Mouse (Mus musculus) hindbrain, embryonic 16.5 days (tissue): ENCODE measurements around the gene St8sia1. TPM values are rescaled to one million over a fixed set of nuclear protein-coding genes. Genes with fewer than 3 reads are reported as not detected.
A peak's percentile ranks its signal among the peaks of the same experiment; 100 is the strongest.

Experiments used
- ATAC-seq: fragments of 200-750 bp; cut with Nextera tagmentation; 2 replicates; pipeline ENCODE4 v1.8.0; 2017; ENCODE audit warnings: moderate TSS enrichment, moderate library complexity
- H3K27ac ChIP-seq: fragments of 300-500 bp; sonication (generic); 2 replicates; pipeline ENCODE4 v1.5.1; 2014; ENCODE audit warnings: low read depth, mild to moderate bottlenecking, control low read depth, low read length, moderate library complexity
- H3K27me3 ChIP-seq: fragments of 300-500 bp; sonication (generic); replicated peaks from 2 replicates; pipeline ENCODE4 v1.6.1; 2014; ENCODE audit warnings: low read length; ENCODE audit not compliant: control insufficient read depth, insufficient read depth
- H3K36me3 ChIP-seq: fragments of 300-500 bp; sonication (generic); 2 replicates; pipeline ENCODE4 v1.6.1; 2014; ENCODE audit warnings: mild to moderate bottlenecking, low read length, moderate library complexity, mixed read lengths; ENCODE audit not compliant: control insufficient read depth, insufficient read depth
- H3K4me1 ChIP-seq: fragments of 300-500 bp; sonication (generic); 2 replicates; pipeline ENCODE4 v1.6.1; 2014; ENCODE audit warnings: low read depth, low read length; ENCODE audit not compliant: control insufficient read depth, insufficient read depth
- H3K4me2 ChIP-seq: fragments of 300-500 bp; sonication (generic); 2 replicates; pipeline ENCODE4 v1.6.1; 2014; ENCODE audit warnings: mild to moderate bottlenecking, low read length, control low read depth, moderate library complexity
- H3K4me3 ChIP-seq: fragments of 300-500 bp; sonication (generic); 2 replicates; pipeline ENCODE4 v1.5.1; 2014; ENCODE audit warnings: mild to moderate bottlenecking, low read length, control low read depth, moderate library complexity
- H3K9ac ChIP-seq: fragments of 300-500 bp; sonication (generic); 2 replicates; pipeline ENCODE4 v1.6.1; 2014; ENCODE audit warnings: low read depth, mild to moderate bottlenecking, control low read depth, low read length, moderate library complexity
- H3K9me3 ChIP-seq: fragments of 300-500 bp; sonication (generic); 2 replicates; pipeline ENCODE4 v1.6.1; 2014; ENCODE audit warnings: mild to moderate bottlenecking, low read length, moderate library complexity; ENCODE audit not compliant: control insufficient read depth
- whole genome bisulfite sequencing: fragments of 180-500 bp; shearing (Covaris S2); extraction: QIAGEN DNeasy Blood & Tissue Kit; methylation state at CpG from one replicate; pipeline ENCODE4 v1.1.7; 2014; 5-methylcytosine and 5-hydroxymethylcytosine counted together
- polyA plus RNA-seq: library from polyadenylated mRNA; unstranded; fragments of >200 nt; fragmentation: Nextera tagmentation; extraction: Ambion mirVana; gene quantifications from 2 replicates; pipeline ENCODE4 v1.2.1, GENCODE M21; 2015

St8sia1 gene
- polyA plus RNA-seq, 1 experiment from 2014 or later: 6.0 TPM

DNA sequence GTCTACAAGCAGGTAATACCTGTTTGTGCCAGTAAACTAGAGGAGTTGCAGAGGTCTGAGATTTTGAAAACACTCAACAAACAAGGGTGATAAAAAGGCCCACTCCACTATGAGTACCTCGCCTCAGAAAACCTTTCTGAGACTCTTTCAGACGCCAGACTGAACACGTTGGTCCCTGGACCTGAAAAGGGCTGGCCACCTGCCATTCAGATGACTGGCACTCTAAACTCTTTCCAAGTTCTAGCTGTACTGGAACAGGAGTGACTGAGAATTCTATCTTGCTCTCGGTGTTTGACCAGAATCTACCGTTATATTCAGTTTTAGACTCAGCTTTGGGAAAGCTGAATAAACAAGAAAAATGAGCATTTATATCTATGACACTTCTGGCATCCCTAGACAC is 43.4 kb downstream of the St8sia1 start:
- Histone ChIP-seq H3K36me3 (no peaks in the 10 kb centered on the region), H3K27ac (no peak overlapping the region), H3K4me1 (no peaks in the 10 kb centered on the region), H3K4me2 (no peak overlapping the region), H3K27me3 (no peaks in the 10 kb centered on the region), H3K4me3 (no peak overlapping the region), H3K9ac (no peak overlapping the region), H3K9me3 (no peaks in the 10 kb centered on the region)
- 58% methylated on average over 5 of the region's 5 CpGs for WGBS
- ATAC-seq: no peak

DNA sequence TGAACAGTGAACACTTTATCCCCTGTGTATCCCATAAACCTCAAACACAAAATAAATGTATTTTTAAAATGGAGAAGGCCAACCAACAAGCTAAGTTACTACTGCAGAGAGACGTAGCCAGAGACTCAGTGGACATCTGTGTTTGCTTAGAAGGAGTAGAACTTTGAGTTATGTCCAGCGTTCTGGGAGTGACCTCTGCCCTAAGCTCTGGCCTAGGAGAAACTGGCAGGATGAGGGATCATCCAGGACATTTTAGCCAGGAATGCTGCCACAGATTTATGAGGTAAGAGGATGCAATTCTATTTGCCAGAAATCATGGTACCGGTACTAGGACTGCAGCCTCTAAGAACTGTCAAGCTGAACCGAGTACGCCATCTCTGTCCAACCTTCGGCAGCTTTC is 45.6 kb downstream of the St8sia1 start:
- no peak overlapping the region for H3K4me2 ChIP-seq
- H3K9ac ChIP-seq: no peak overlapping the region
- 87% methylated on average over 6 of the region's 6 CpGs for WGBS
- no peak overlapping the region for H3K27ac ChIP-seq
- H3K9me3 ChIP-seq: no peaks in the 10 kb centered on the region
- H3K27me3 ChIP-seq: no peaks in the 10 kb centered on the region
- no peaks in the 10 kb centered on the region for H3K4me1 ChIP-seq
- H3K36me3 ChIP-seq: no peaks in the 10 kb centered on the region
- ATAC-seq: no peak
- H3K4me3 ChIP-seq: no peak overlapping the region

GRCm38 (mm10) chr6:142917471-142917901 is 46.8 kb downstream of the St8sia1 start:
- H3K36me3 ChIP-seq: no peaks in the 10 kb centered on the region
- H3K27ac ChIP-seq: no peak overlapping the region
- ATAC-seq: 0 out of 2 replicates have a peak, but pooled peaks have one; percentile 25
- no peak overlapping the region for H3K4me2 ChIP-seq
- H3K9me3 ChIP-seq: no peaks in the 10 kb centered on the region
- H3K9ac ChIP-seq: no peak overlapping the region
- H3K4me1 ChIP-seq: no peaks in the 10 kb centered on the region
- H3K4me3 ChIP-seq: no peak overlapping the region
- WGBS: 68% methylated on average over 13 of the region's 13 CpGs
- H3K27me3 ChIP-seq: no peaks in the 10 kb centered on the region

DNA sequence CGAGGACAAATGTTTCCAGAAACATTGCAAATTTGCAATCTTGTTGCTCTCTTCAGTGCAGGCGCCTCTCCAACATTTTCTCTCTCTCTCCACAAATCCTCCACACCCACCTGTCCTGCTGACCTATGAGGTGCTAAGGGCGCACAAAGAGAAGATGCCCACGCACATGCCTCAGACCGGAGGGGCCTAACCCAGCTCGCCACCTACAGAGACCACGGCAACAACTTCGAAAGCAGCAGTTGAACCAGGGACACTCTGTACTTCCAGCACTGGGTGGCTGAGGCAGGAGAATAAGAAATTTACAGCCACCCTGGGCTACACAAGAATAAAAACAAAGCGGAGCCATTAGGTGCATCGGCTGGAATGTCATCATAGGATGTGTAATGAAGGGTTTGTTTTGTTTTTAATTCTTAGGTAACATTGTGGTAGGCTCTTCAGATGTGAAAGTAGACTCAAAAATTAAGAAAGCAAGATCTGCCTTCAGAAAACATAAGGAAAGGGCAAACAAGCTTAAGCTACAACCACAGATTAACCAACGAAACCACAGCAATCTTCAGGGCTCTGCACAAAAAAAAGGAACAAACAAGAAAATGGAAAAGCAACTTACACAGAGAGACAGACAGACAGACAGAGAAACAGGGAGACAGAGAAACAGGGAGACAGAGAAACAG is 47.8 kb downstream of the St8sia1 start:
- no peak overlapping the region for H3K4me3 ChIP-seq
- no peak for ATAC-seq
- H3K27me3 ChIP-seq: no peaks in the 10 kb centered on the region
- 86% methylated on average over 11 of the region's 11 CpGs for WGBS
- H3K9me3 ChIP-seq: no peaks in the 10 kb centered on the region
- H3K4me1 ChIP-seq: no peaks in the 10 kb centered on the region
- H3K4me2 ChIP-seq: no peak overlapping the region
- H3K9ac ChIP-seq: no peak overlapping the region
- H3K36me3 ChIP-seq: no peaks in the 10 kb centered on the region
- H3K27ac ChIP-seq: no peak overlapping the region

GRCm38 (mm10) chr6:142915464-142915863 is 48.8 kb downstream of the St8sia1 start:
- no peak overlapping the region for H3K4me2 ChIP-seq
- H3K4me1 ChIP-seq: no peaks in the 10 kb centered on the region
- H3K36me3 ChIP-seq: no peaks in the 10 kb centered on the region
- no peak for ATAC-seq
- H3K27ac ChIP-seq: no peak overlapping the region
- H3K4me3 ChIP-seq: no peak overlapping the region
- no peaks in the 10 kb centered on the region for H3K27me3 ChIP-seq
- 74% methylated on average over 5 of the region's 5 CpGs for WGBS
- H3K9ac ChIP-seq: no peak overlapping the region
- H3K9me3 ChIP-seq: 0 out of 2 replicates have a peak, but pooled peaks cover 2% of the 10 kb centered on the region

- no peaks in the 10 kb centered on the region for H3K27me3 ChIP-seq
- no peaks in the 10 kb centered on the region for H3K4me1 ChIP-seq
- 78% methylated on average over 10 of the region's 10 CpGs for WGBS
- H3K9me3 ChIP-seq: 0 out of 2 replicates have a peak, but pooled peaks cover 2% of the 10 kb centered on the region
- H3K27ac ChIP-seq: no peak overlapping the region
- no peak overlapping the region for H3K9ac ChIP-seq
- no peak for ATAC-seq
- no peak overlapping the region for H3K4me2 ChIP-seq
- H3K4me3 ChIP-seq: no peak overlapping the region
- H3K36me3 ChIP-seq: no peaks in the 10 kb centered on the region
These were observed 49.6 kb downstream of the St8sia1 start for GRCm38 (mm10) chr6:142914676-142915075.

GRCm38 (mm10) chr6:142911263-142911662 is 53.0 kb downstream of the St8sia1 start:
- ATAC-seq: no peak
- H3K9ac ChIP-seq: no peak overlapping the region
- 0 out of 2 replicates have a peak, but pooled peaks cover 2% of the 10 kb centered on the region for H3K9me3 ChIP-seq
- H3K27me3 ChIP-seq: no peaks in the 10 kb centered on the region
- H3K4me3 ChIP-seq: no peak overlapping the region
- H3K36me3 ChIP-seq: no peaks in the 10 kb centered on the region
- H3K4me1 ChIP-seq: no peaks in the 10 kb centered on the region
- no peak overlapping the region for H3K27ac ChIP-seq
- H3K4me2 ChIP-seq: no peak overlapping the region
- 93% methylated on average over 3 of the region's 3 CpGs for WGBS

DNA sequence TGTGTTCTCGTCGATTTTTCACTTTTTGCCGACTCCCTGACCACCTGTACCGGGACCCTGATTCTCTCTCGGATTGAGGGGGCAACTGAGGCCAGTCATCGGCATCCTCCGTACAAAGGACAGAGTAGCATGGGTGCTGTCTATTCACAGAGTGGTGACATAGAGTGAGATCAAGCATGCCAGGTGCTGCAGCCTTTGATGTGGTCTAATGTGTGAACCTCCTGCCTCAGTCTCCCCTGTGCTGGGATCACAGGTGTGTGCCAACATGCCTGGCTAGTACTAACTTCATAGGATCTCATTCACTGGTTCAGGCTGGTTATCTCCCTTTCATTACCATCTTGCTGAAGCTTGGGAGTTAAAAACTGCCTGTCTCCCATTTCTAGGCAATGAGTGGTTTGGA is 53.5 kb downstream of the St8sia1 start:
- Histone ChIP-seq H3K9me3 (0 out of 2 replicates have a peak, but pooled peaks cover 2% of the 10 kb centered on the region), H3K4me3 (no peak overlapping the region), H3K4me2 (no peak overlapping the region), H3K4me1 (no peaks in the 10 kb centered on the region), H3K36me3 (no peaks in the 10 kb centered on the region), H3K27me3 (no peaks in the 10 kb centered on the region), H3K27ac (no peak overlapping the region), H3K9ac (no peak overlapping the region)
- ATAC-seq: no peak
- WGBS: 96% methylated on average over 7 of the region's 7 CpGs

GRCm38 (mm10) chr6:142909771-142910105 is 54.5 kb downstream of the St8sia1 start:
- Histone ChIP-seq H3K36me3 (no peaks in the 10 kb centered on the region), H3K4me3 (no peak overlapping the region), H3K9ac (no peak overlapping the region), H3K27ac (no peak overlapping the region), H3K4me1 (no peaks in the 10 kb centered on the region), H3K27me3 (no peaks in the 10 kb centered on the region), H3K4me2 (no peak overlapping the region), H3K9me3 (0 out of 2 replicates have a peak, but pooled peaks cover 2% of the 10 kb centered on the region)
- no peak for ATAC-seq
- 86% methylated on average over 3 of the region's 3 CpGs for WGBS
